Mouse (Mus musculus): ENCODE results near the gene Unc93a. TPM values are rescaled to one million over a fixed set of nuclear protein-coding genes. Genes with fewer than 3 reads are reported as not detected.
"Not testable (repeated sequence)": the region's sequence is repeated elsewhere in the genome, so short reads cannot be mapped to it uniquely, and the experiment has no call there.

Gene Unc93a
- polyA plus RNA-seq, 1 experiment from 2014 or later: not detected

- not testable (repeated sequence) for DNase-seq (ENCODE audit: low spot score); ATAC-seq (ENCODE audit: low read depth); H3K27me3 ChIP-seq (replicated peaks; ENCODE audit: control insufficient read depth, insufficient read depth, low read length)
Measured at GRCm38 (mm10) chr17:13106563-13106962, 25.0 kb downstream of the Unc93a start.

GRCm38 (mm10) chr17:13092960-13093359 lies 38.6 kb downstream of the Unc93a start:
- not testable (repeated sequence) for H3K4me2 ChIP-seq (ENCODE audit: low read depth, low read length); H3K36me3 ChIP-seq (ENCODE audit: control insufficient read depth, insufficient read depth, low read length); H3K9me3 ChIP-seq (ENCODE audit: control insufficient read depth, low read length); H3K4me3 ChIP-seq (ENCODE audit: low read depth, low read length); ATAC-seq (ENCODE audit: low read depth); H3K27ac ChIP-seq (replicated peaks; ENCODE audit: low read depth, low read length); H3K9ac ChIP-seq (ENCODE audit: low read depth, low read length); H3K4me1 ChIP-seq (ENCODE audit: control insufficient read depth, insufficient read depth, low read length); DNase-seq (ENCODE audit: low spot score); H3K27me3 ChIP-seq (replicated peaks; ENCODE audit: control insufficient read depth, insufficient read depth, low read length)
- WGBS: no CpG with 5 or more reads among the region's 4 CpGs

More at GRCm38 (mm10) chr17:13106563-13106962, 25.0 kb downstream of the Unc93a start:
- H3K27ac ChIP-seq (replicated peaks; ENCODE audit: low read depth, low read length); H3K9ac ChIP-seq (ENCODE audit: low read depth, low read length); H3K36me3 ChIP-seq (ENCODE audit: control insufficient read depth, insufficient read depth, low read length); H3K9me3 ChIP-seq (ENCODE audit: control insufficient read depth, low read length); H3K4me3 ChIP-seq (ENCODE audit: low read depth, low read length); H3K4me1 ChIP-seq (ENCODE audit: control insufficient read depth, insufficient read depth, low read length); H3K4me2 ChIP-seq (ENCODE audit: low read depth, low read length): not testable (repeated sequence)
- 81% methylated on average over 3 of the region's 5 CpGs for WGBS

- H3K9me3 ChIP-seq (ENCODE audit: control insufficient read depth, low read length); H3K36me3 ChIP-seq (ENCODE audit: control insufficient read depth, insufficient read depth, low read length); H3K4me3 ChIP-seq (ENCODE audit: low read depth, low read length); H3K4me2 ChIP-seq (ENCODE audit: low read depth, low read length); H3K27ac ChIP-seq (replicated peaks; ENCODE audit: low read depth, low read length); H3K27me3 ChIP-seq (replicated peaks; ENCODE audit: control insufficient read depth, insufficient read depth, low read length); H3K9ac ChIP-seq (ENCODE audit: low read depth, low read length); H3K4me1 ChIP-seq (ENCODE audit: control insufficient read depth, insufficient read depth, low read length): not testable (repeated sequence)
- ATAC-seq (ENCODE audit: low read depth) (peak; percentile 67; the same call in 1 of the 2 replicates), DNase-seq (ENCODE audit: low spot score) (peak; percentile 4)
- 54% methylated on average over 5 of the region's 8 CpGs for WGBS
Measured at GRCm38 (mm10) chr17:13092100-13092764, 39.4 kb downstream of the Unc93a start.

GRCm38 (mm10) chr17:13091510-13091909 lies 40.1 kb downstream of the Unc93a start:
- not testable (repeated sequence) for H3K4me2 ChIP-seq (ENCODE audit: low read depth, low read length); H3K9ac ChIP-seq (ENCODE audit: low read depth, low read length); H3K27ac ChIP-seq (replicated peaks; ENCODE audit: low read depth, low read length); H3K4me3 ChIP-seq (ENCODE audit: low read depth, low read length); H3K36me3 ChIP-seq (ENCODE audit: control insufficient read depth, insufficient read depth, low read length); ATAC-seq (ENCODE audit: low read depth); H3K27me3 ChIP-seq (replicated peaks; ENCODE audit: control insufficient read depth, insufficient read depth, low read length); DNase-seq (ENCODE audit: low spot score); H3K4me1 ChIP-seq (ENCODE audit: control insufficient read depth, insufficient read depth, low read length); H3K9me3 ChIP-seq (ENCODE audit: control insufficient read depth, low read length)
- WGBS: no CpG with 5 or more reads among the region's 1 CpGs

GRCm38 (mm10) chr17:13069227-13069626 lies 62.4 kb downstream of the Unc93a start:
- DNase-seq (ENCODE audit: low spot score); H3K27ac ChIP-seq (replicated peaks; ENCODE audit: low read depth, low read length); H3K36me3 ChIP-seq (ENCODE audit: control insufficient read depth, insufficient read depth, low read length); H3K4me2 ChIP-seq (ENCODE audit: low read depth, low read length); H3K9ac ChIP-seq (ENCODE audit: low read depth, low read length); H3K4me3 ChIP-seq (ENCODE audit: low read depth, low read length); ATAC-seq (ENCODE audit: low read depth); H3K4me1 ChIP-seq (ENCODE audit: control insufficient read depth, insufficient read depth, low read length); H3K27me3 ChIP-seq (replicated peaks; ENCODE audit: control insufficient read depth, insufficient read depth, low read length); H3K9me3 ChIP-seq (ENCODE audit: control insufficient read depth, low read length): not testable (repeated sequence)
- 68% methylated on average over 3 of the region's 5 CpGs for WGBS

GRCm38 (mm10) chr17:13067864-13068385 lies 63.7 kb downstream of the Unc93a start:
- not testable (repeated sequence) for H3K9me3 ChIP-seq (ENCODE audit: control insufficient read depth, low read length); H3K36me3 ChIP-seq (ENCODE audit: control insufficient read depth, insufficient read depth, low read length); H3K27me3 ChIP-seq (replicated peaks; ENCODE audit: control insufficient read depth, insufficient read depth, low read length); H3K4me3 ChIP-seq (ENCODE audit: low read depth, low read length); H3K4me1 ChIP-seq (ENCODE audit: control insufficient read depth, insufficient read depth, low read length); ATAC-seq (ENCODE audit: low read depth); H3K9ac ChIP-seq (ENCODE audit: low read depth, low read length); DNase-seq (ENCODE audit: low spot score); H3K4me2 ChIP-seq (ENCODE audit: low read depth, low read length); H3K27ac ChIP-seq (replicated peaks; ENCODE audit: low read depth, low read length)
- 80% methylated on average over 1 of the region's 4 CpGs for WGBS

GRCm38 (mm10) chr17:13062882-13063281 lies 68.7 kb downstream of the Unc93a start:
- not testable (repeated sequence) for H3K9ac ChIP-seq (ENCODE audit: low read depth, low read length); ATAC-seq (ENCODE audit: low read depth); H3K9me3 ChIP-seq (ENCODE audit: control insufficient read depth, low read length); H3K27ac ChIP-seq (replicated peaks; ENCODE audit: low read depth, low read length); H3K4me2 ChIP-seq (ENCODE audit: low read depth, low read length); H3K4me3 ChIP-seq (ENCODE audit: low read depth, low read length); DNase-seq (ENCODE audit: low spot score); H3K27me3 ChIP-seq (replicated peaks; ENCODE audit: control insufficient read depth, insufficient read depth, low read length); H3K36me3 ChIP-seq (ENCODE audit: control insufficient read depth, insufficient read depth, low read length); H3K4me1 ChIP-seq (ENCODE audit: control insufficient read depth, insufficient read depth, low read length)
- WGBS: 94% methylated on average over 2 of the region's 7 CpGs

GRCm38 (mm10) chr17:13060804-13061203 lies 70.8 kb downstream of the Unc93a start, which contains the start of gene Tcp10b:
Gene Tcp10b, plus strand, starts transcription at chr17:13061104.
- H3K27ac ChIP-seq (replicated peaks; ENCODE audit: low read depth, low read length); H3K36me3 ChIP-seq (ENCODE audit: control insufficient read depth, insufficient read depth, low read length); H3K9me3 ChIP-seq (ENCODE audit: control insufficient read depth, low read length); H3K4me3 ChIP-seq (ENCODE audit: low read depth, low read length); H3K9ac ChIP-seq (ENCODE audit: low read depth, low read length); H3K4me2 ChIP-seq (ENCODE audit: low read depth, low read length); H3K4me1 ChIP-seq (ENCODE audit: control insufficient read depth, insufficient read depth, low read length); ATAC-seq (ENCODE audit: low read depth); DNase-seq (ENCODE audit: low spot score); H3K27me3 ChIP-seq (replicated peaks; ENCODE audit: control insufficient read depth, insufficient read depth, low read length): not testable (repeated sequence)
- 85% methylated on average over 4 of the region's 4 CpGs for WGBS
